Mouse (Mus musculus) midbrain, embryonic 16.5 days (tissue): ENCODE data around the gene Mrc2. TPM values are rescaled to one million over a fixed set of nuclear protein-coding genes. Genes with fewer than 3 reads are reported as not detected.

ENCODE experiments used
- ATAC-seq: fragments of 200-750 bp; cut with Nextera tagmentation; 2 replicates; pipeline ENCODE4 v1.8.0; 2017; ENCODE audit warnings: moderate TSS enrichment
- H3K27ac ChIP-seq: fragments of 300-500 bp; sonication (generic); 2 replicates; pipeline ENCODE4 v1.5.1; 2014; ENCODE audit warnings: mild to moderate bottlenecking, low read length, mixed read lengths
- H3K27me3 ChIP-seq: fragments of 300-500 bp; sonication (generic); 2 replicates; pipeline ENCODE4 v1.6.1; 2014; ENCODE audit warnings: low read depth, low read length, mixed read lengths; ENCODE audit not compliant: control insufficient read depth, insufficient read depth
- H3K36me3 ChIP-seq: fragments of 300-500 bp; sonication (generic); 2 replicates; pipeline ENCODE4 v1.6.1; 2014; ENCODE audit warnings: mild to moderate bottlenecking, low read length, moderate library complexity, mixed read lengths; ENCODE audit not compliant: control insufficient read depth, insufficient read depth
- H3K4me1 ChIP-seq: fragments of 300-500 bp; sonication (generic); 2 replicates; pipeline ENCODE4 v1.6.1; 2014; ENCODE audit warnings: mild to moderate bottlenecking, low read length, mixed read lengths; ENCODE audit not compliant: control insufficient read depth, insufficient read depth
- H3K4me2 ChIP-seq: fragments of 300-500 bp; sonication (generic); 2 replicates; pipeline ENCODE4 v1.6.1; 2014; ENCODE audit warnings: mild to moderate bottlenecking, low read length, mixed read lengths
- H3K4me3 ChIP-seq: fragments of 300-500 bp; sonication (generic); 2 replicates; pipeline ENCODE4 v1.5.1; 2014; ENCODE audit warnings: low read depth, mild to moderate bottlenecking, low read length, moderate library complexity, mixed read lengths
- H3K9ac ChIP-seq: fragments of 300-500 bp; sonication (generic); 2 replicates; pipeline ENCODE4 v1.6.1; 2014; ENCODE audit warnings: low read depth, low read length, mixed read lengths
- H3K9me3 ChIP-seq: fragments of 300-500 bp; sonication (generic); replicated peaks from 2 replicates; pipeline ENCODE4 v1.6.1; 2014; ENCODE audit warnings: mild to moderate bottlenecking, low read length, mixed read lengths; ENCODE audit not compliant: control insufficient read depth, poor library complexity, severe bottlenecking
- WGBS: fragments of 180-500 bp; shearing (Covaris S2); extraction: QIAGEN DNeasy Blood & Tissue Kit; methylation state at CpG from one replicate; pipeline ENCODE4 v1.1.7; 2014; 5-methylcytosine and 5-hydroxymethylcytosine counted together
- polyA plus RNA-seq: library from polyadenylated mRNA; unstranded; fragments of >200 nt; fragmentation: Nextera tagmentation; extraction: Ambion mirVana; gene quantifications from 2 replicates; pipeline ENCODE4 v1.2.1, GENCODE M21; 2015

Gene Mrc2
- polyA plus RNA-seq, 1 experiment from 2014 or later, result 4.5 TPM

DNA sequence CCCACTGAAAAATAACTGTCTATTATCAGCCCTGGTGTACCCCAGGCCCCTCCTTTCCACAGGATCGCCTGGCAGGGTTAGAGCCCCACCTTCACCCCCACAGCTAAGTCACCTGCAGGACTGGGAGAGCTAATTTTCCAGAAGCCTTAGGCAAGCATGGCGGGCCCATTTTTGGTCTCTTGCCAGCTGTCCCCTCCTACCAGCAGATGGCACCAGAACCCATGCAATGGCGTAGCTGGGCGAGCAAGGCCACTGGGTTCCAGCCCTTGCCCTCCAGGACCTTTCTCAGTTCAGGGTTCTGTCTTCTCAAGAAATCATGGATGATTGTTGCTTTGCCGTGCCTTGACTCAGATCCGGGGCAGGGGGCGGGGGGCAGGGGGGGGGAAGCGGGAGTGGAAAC is 40.0 kb downstream of the Mrc2 start:
- 53% methylated on average over 8 of the region's 8 CpGs for WGBS
- Histone ChIP-seq H3K36me3 (no peaks in the 10 kb centered on the region), H3K27ac (no peak overlapping the region), H3K4me3 (no peak overlapping the region), H3K27me3 (no peaks in the 10 kb centered on the region), H3K9me3 (no peaks in the 10 kb centered on the region), H3K4me1 (no peaks in the 10 kb centered on the region), H3K4me2 (no peak overlapping the region), H3K9ac (no peak overlapping the region)
- peak; percentile 34; the same call in 1 of the 2 replicates for ATAC-seq

DNA sequence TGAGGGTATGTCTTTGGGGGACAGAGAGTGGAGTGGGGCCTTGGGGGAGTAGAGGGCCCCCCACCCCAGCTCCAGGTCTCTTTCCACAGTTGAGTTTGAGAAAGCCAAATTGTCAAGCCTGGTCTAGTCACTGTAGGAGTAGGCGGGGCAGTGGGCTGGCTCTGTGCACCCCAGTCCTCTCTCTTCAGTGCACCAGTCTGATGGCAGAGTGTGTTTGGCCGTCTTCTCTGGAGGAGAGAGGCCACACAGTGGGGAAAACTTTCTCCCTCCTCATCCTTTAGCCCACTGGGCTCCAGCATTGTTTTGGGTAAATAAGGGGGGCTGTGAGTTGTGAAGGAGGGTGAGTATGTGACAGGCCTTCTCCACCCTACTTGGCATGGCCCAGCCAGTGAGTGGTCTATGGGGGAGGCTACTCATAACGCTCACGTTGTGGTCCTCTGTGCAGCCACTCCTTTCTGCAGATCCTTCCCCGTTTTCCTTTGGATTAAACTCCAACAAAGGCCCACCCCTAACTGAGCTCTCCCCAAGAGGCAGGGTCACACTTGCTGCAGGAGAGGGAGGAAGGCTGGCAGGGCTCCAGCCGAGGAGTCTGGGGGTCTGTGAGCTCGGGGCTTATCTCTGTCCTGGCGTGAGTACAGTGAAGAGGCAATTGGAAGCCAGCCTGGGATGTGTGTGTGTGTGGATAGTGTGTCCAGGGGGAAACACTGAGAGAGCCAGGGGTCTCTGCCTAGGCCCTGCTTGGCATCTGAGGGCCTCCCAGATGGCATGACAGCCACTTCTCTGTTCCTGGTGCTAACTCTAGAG is 41.6 kb downstream of the Mrc2 start:
- Histone ChIP-seq H3K9me3 (no peaks in the 10 kb centered on the region), H3K36me3 (no peaks in the 10 kb centered on the region), H3K4me2 (no peak overlapping the region), H3K9ac (no peak overlapping the region), H3K27me3 (no peaks in the 10 kb centered on the region), H3K4me3 (no peak overlapping the region), H3K27ac (no peak overlapping the region), H3K4me1 (no peaks in the 10 kb centered on the region)
- ATAC-seq, result peak; percentile 54; the same call in 1 of the 2 replicates
- 48% methylated on average over 8 of the region's 8 CpGs for WGBS

DNA sequence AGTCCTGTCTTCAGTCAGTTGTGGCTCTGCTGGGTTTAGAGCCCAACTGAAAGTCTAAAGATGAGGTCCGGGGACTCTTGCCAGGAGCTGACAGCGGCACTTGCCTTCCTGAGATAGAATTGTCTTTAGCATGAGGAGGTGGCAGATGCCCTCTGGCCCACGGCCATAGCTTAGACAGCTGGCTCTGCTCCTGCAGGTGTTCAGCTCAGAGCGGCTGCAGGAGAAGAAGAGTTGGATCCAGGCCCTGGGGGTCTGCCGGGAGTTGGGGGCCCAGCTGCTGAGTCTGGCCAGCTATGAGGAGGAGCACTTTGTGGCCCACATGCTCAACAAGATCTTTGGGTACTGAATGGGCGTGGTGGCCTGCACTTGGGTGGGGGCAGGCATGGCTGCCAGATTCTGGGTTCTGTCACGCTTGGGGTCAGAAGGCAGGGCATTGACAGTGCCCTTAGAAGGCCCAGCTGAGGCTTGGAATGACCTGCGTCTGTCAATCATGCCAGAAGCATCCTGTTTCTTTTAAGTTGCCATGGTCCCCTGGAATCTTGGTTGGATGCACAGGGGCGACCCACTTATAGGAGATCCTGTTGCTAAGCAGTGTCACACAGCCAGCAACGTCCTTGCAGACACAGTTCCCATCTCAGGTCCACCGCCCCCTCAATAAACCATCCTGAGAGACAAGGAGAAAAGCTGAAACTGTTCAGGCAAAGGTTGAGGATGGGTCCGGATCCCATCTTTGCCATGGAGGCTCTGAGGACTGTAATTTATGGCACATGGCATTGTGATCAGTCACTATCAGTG is 46.4 kb downstream of the Mrc2 start:
- Histone ChIP-seq H3K9me3 (no peaks in the 10 kb centered on the region), H3K4me3 (no peak overlapping the region), H3K9ac (no peak overlapping the region), H3K27ac (no peak overlapping the region), H3K27me3 (no peaks in the 10 kb centered on the region), H3K36me3 (no peaks in the 10 kb centered on the region), H3K4me1 (no peaks in the 10 kb centered on the region), H3K4me2 (no peak overlapping the region)
- ATAC-seq, result no peak
- 75% methylated on average over 12 of the region's 12 CpGs for WGBS

DNA sequence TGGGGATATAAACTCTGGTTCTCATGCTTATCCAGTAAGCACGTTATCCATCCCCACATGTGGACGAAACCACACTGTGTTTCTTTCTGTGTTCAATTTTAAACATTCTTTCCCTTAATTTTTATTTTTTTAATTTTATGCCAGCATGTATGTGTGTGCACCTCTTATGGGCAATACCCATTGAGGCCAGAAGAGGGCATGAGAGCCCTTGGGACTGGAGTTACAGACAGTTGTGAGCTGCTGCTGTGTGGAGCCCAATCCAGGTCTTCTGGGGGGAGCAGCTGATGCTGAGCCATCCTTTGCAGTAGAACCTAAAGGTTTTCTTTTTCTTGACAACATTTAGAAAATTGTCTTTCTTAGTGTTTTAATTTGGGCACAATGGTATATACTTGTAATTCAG is 52.8 kb downstream of the Mrc2 start:
- Histone ChIP-seq H3K4me3 (no peak overlapping the region), H3K36me3 (no peaks in the 10 kb centered on the region), H3K4me2 (no peak overlapping the region), H3K9ac (no peak overlapping the region), H3K27ac (no peak overlapping the region), H3K4me1 (no peaks in the 10 kb centered on the region), H3K27me3 (no peaks in the 10 kb centered on the region), H3K9me3 (no peaks in the 10 kb centered on the region)
- WGBS, result 83% methylated on average over 2 of the region's 2 CpGs
- no peak for ATAC-seq

DNA sequence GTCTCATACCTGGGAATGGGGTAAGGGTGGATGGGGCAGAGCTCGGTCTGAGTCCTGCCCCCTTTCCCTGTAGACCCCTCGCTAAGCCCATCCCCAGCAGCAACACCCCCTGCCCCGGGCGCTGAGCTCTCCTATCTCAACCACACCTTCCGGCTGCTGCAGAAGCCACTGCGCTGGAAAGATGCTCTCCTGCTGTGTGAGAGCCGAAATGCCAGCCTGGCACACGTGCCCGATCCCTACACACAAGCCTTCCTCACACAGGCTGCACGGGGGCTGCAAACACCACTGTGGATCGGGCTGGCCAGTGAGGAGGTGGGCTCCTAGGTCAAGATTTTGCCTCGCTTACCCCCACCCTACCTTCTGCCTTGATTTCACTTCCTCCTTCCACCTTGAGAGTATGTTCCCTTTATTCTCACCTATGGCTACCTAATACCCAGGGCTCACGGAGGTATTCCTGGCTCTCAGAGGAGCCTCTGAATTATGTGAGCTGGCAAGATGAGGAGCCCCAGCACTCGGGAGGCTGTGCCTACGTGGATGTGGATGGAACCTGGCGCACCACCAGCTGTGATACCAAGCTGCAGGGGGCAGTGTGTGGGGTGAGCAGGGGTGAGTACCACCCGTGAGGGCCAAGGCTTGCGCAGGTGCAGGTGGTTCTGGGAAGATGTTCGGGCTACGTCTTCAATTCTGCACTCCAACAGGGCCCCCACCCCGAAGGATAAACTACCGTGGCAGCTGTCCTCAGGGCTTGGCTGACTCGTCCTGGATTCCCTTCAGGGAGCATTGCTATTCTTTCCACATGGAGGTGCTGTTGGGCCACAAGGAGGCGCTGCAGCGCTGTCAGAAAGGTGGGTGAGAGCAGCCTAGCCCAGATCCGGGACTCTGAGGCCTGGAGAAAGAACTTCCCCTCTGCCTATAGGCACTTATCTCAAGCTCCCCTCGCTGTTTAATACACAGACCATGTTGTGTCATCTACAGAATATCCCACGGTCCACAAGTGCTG is 55.0 kb downstream of the Mrc2 start:
- Histone ChIP-seq H3K4me1 (no peaks in the 10 kb centered on the region), H3K9ac (peak overlapping the region; percentile 15), H3K27ac (no peak overlapping the region), H3K9me3 (no peaks in the 10 kb centered on the region), H3K36me3 (no peaks in the 10 kb centered on the region), H3K27me3 (no peaks in the 10 kb centered on the region), H3K4me3 (no peak overlapping the region), H3K4me2 (peak overlapping the region; percentile 15; the same call in 1 of the 2 replicates)
- ATAC-seq, result peak; percentile 87
- 62% methylated on average over 28 of the region's 28 CpGs for WGBS

DNA sequence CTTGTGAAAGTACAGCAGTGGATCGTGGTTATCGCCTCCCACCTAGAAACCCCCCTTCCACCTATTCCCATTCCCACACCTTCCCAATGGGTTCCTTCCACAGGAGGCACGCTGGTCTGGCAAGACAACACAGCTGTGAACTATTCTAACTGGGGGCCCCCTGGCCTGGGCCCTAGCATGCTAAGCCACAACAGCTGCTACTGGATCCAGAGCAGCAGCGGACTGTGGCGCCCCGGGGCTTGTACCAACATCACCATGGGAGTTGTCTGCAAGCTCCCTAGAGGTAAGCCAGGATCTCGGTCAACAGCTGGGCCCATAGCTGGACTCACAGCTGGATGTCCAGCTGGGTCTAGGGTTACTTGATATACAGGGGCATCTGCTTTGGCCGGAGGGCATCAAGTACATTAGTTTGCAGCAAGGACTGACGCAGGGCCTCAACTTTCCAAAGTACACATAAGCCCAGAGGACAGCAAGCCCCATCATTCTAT is 56.1 kb downstream of the Mrc2 start:
- Histone ChIP-seq H3K4me2 (no peak overlapping the region), H3K36me3 (no peaks in the 10 kb centered on the region), H3K4me1 (no peaks in the 10 kb centered on the region), H3K9ac (no peak overlapping the region), H3K4me3 (no peak overlapping the region), H3K9me3 (no peaks in the 10 kb centered on the region), H3K27ac (no peak overlapping the region), H3K27me3 (no peaks in the 10 kb centered on the region)
- no peak for ATAC-seq
- WGBS, result 92% methylated on average over 9 of the region's 9 CpGs

DNA sequence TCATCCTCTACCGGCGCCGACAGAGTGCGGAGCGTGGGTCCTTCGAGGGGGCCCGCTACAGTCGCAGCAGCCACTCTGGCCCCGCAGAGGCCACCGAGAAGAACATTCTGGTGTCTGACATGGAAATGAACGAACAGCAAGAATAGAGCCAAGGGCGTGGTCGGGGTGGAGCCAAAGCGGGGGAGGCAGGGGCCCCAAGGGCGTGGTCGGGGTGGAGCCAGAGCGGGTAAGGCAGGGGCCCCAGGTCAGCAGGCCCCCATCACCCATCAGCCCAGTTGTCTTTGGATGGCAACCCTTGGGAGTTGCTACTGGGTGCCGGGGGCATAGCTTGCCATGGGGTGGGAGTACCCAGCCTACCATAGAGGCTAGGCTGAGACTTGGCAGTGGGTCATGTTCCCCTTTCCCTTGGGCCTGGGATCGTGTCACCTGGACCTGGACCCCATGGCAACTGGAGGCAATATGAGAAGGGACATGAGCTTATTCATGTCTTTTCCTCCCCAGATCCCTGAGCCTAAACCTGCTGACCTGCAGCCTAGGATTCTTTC is 57.4 kb downstream of the Mrc2 start:
- no peak overlapping the region for H3K27ac ChIP-seq
- no peaks in the 10 kb centered on the region for H3K36me3 ChIP-seq
- no peak overlapping the region for H3K4me2 ChIP-seq
- ATAC-seq, result no peak
- H3K4me1 ChIP-seq, result no peaks in the 10 kb centered on the region
- WGBS, result 98% methylated on average over 19 of the region's 19 CpGs
- no peaks in the 10 kb centered on the region for H3K9me3 ChIP-seq
- no peak overlapping the region for H3K9ac ChIP-seq
- no peak overlapping the region for H3K4me3 ChIP-seq
- no peaks in the 10 kb centered on the region for H3K27me3 ChIP-seq

DNA sequence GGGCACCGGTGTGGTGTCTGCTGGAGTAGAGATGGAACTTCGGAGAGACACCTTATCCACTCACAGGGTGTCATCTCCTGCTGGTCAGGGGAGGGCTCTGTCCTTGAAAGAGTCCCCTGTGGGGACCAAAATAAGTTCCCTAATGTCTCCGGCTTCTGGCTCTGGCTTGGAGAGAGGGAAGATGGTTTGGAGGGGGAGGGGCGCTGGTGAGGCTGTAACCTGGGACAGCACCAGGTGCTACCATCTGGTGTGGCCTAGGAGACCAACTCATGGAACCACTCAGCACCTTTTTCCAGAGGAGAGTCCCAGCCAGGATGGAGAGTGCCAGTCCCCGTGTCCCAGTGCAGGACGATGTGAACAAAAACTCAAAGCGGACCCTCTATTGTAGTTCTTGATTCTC is 58.2 kb downstream of the Mrc2 start:
- H3K27ac ChIP-seq, result no peak overlapping the region
- H3K9me3 ChIP-seq, result no peaks in the 10 kb centered on the region
- no peaks in the 10 kb centered on the region for H3K4me1 ChIP-seq
- no peak overlapping the region for H3K4me3 ChIP-seq
- ATAC-seq, result no peak
- H3K9ac ChIP-seq, result no peak overlapping the region
- no peak overlapping the region for H3K4me2 ChIP-seq
- 90% methylated on average over 7 of the region's 7 CpGs for whole genome bisulfite sequencing
- H3K36me3 ChIP-seq, result no peaks in the 10 kb centered on the region
- H3K27me3 ChIP-seq, result no peaks in the 10 kb centered on the region
